Mouse (Mus musculus) kidney, postnatal 14 days (tissue): ENCODE results near the gene Chrna9.

Experiments used
- DNase-seq: peaks from one replicate; pipeline ENCODE4 v3.0.0; 2022; ENCODE audit warnings: mixed read lengths

Chrna9 gene

GRCm38 (mm10) chr5:65934783-65935182, at the start of gene Chrna9:
Chrna9 (plus strand) TSS chr5:65934921.
- no peak for DNase-seq

GRCm38 (mm10) chr5:65885699-65886443, 48.9 kb upstream of the Chrna9 start:
- DNase-seq = no peak

GRCm38 (mm10) chr5:65888102-65888501, 46.6 kb upstream of the Chrna9 start:
- no peak for DNase-seq

- no peak for DNase-seq
Measured at GRCm38 (mm10) chr5:65888998-65889397, 45.7 kb upstream of the Chrna9 start.

- no peak for DNase-seq
Measured at GRCm38 (mm10) chr5:65891251-65891826, 43.4 kb upstream of the Chrna9 start.

- no peak for DNase-seq
Measured at GRCm38 (mm10) chr5:65895121-65895692, 39.5 kb upstream of the Chrna9 start.

GRCm38 (mm10) chr5:65895764-65896163, 39.0 kb upstream of the Chrna9 start:
- no peak for DNase-seq

GRCm38 (mm10) chr5:65897731-65898130, 37.0 kb upstream of the Chrna9 start:
- no peak for DNase-seq

GRCm38 (mm10) chr5:65898683-65899082, 36.0 kb upstream of the Chrna9 start:
- no peak for DNase-seq

GRCm38 (mm10) chr5:65900113-65900512, 34.6 kb upstream of the Chrna9 start:
- no peak for DNase-seq

- DNase-seq = peak; percentile 56
Measured at GRCm38 (mm10) chr5:65900862-65901265, 33.9 kb upstream of the Chrna9 start.

- no peak for DNase-seq
Measured at GRCm38 (mm10) chr5:65901868-65902418, 32.8 kb upstream of the Chrna9 start.

- no peak for DNase-seq
Measured at GRCm38 (mm10) chr5:65902811-65903210, 31.9 kb upstream of the Chrna9 start.

- DNase-seq = no peak
Measured at GRCm38 (mm10) chr5:65904476-65904875, 30.2 kb upstream of the Chrna9 start.

- DNase-seq = no peak
Measured at GRCm38 (mm10) chr5:65908751-65909150, 26.0 kb upstream of the Chrna9 start.

GRCm38 (mm10) chr5:65909321-65909720, 25.4 kb upstream of the Chrna9 start:
- no peak for DNase-seq

GRCm38 (mm10) chr5:65910398-65910797, 24.3 kb upstream of the Chrna9 start:
- DNase-seq = no peak

GRCm38 (mm10) chr5:65911676-65912075, 23.0 kb upstream of the Chrna9 start:
- no peak for DNase-seq

GRCm38 (mm10) chr5:65912201-65912600, 22.5 kb upstream of the Chrna9 start:
- DNase-seq = no peak

- DNase-seq = no peak
Measured at GRCm38 (mm10) chr5:65913126-65913525, 21.6 kb upstream of the Chrna9 start.

GRCm38 (mm10) chr5:65914342-65914741, 20.4 kb upstream of the Chrna9 start:
- no peak for DNase-seq

GRCm38 (mm10) chr5:65916930-65917329, 17.8 kb upstream of the Chrna9 start:
- no peak for DNase-seq

GRCm38 (mm10) chr5:65918601-65919000, 16.1 kb upstream of the Chrna9 start:
- DNase-seq = no peak

GRCm38 (mm10) chr5:65919326-65919725, 15.4 kb upstream of the Chrna9 start:
- peak; percentile 19 for DNase-seq
